Mouse (Mus musculus): ENCODE measurements around the gene Pole3.

GRCm38 (mm10) chr4:62496815-62497214 is 28.1 kb downstream of the Pole3 start:
- TF ChIP-seq CTCF (IDR thresholded peaks at IDR 0.05; ENCODE audit: low read depth): no peak
- TF ChIP-seq EP300 (IDR thresholded peaks at IDR 0.05; ENCODE audit: low read depth): no peak
